8 mouse cellular contexts compared by ENCODE assay signal in genomic region chr2:126932261-126932896, GRCm38 (mm10). TPM values are rescaled to one million over a fixed set of nuclear protein-coding genes. Genes with fewer than 3 reads are reported as not detected.
A peak's percentile ranks its signal among the peaks of the same experiment; 100 is the strongest.
DNase-seq lines count a peak whose midpoint lies in the region; ATAC-seq and TF ChIP-seq lines count a peak whose summit lies in the region.

No protein-coding gene starts in this region.

- TF ChIP-seq CTCF in liver, embryonic 14.5 days (IDR thresholded peaks at IDR 0.05; ENCODE audit: low read depth): no peak

- peak overlapping the region; percentile 65 for H3K4me2 ChIP-seq in forebrain, embryonic 13.5 days
- H3K4me2 ChIP-seq in liver, embryonic 14.5 days (ENCODE audit: low read depth): peak overlapping the region; percentile 80

- no peaks in the 10 kb centered on the region for H3K36me3 ChIP-seq in forebrain, embryonic 13.5 days (ENCODE audit: poor library complexity, severe bottlenecking)
- no peaks in the 10 kb centered on the region for H3K36me3 ChIP-seq in liver, embryonic 14.5 days (replicated peaks; ENCODE audit: control insufficient read depth, insufficient read depth, low read depth)
- H3K36me3 ChIP-seq in splenic B cell, adult 2 months (ENCODE audit: control insufficient read depth, insufficient read depth, low read length, poor library complexity, severe bottlenecking): peaks cover 6% of the 10 kb centered on the region

- under 1% methylated on average over 15 of the region's 15 CpGs for WGBS in forebrain, embryonic 13.5 days
- WGBS in liver, embryonic 14.5 days (ENCODE audit: insufficient replicate concordance): 3% methylated on average over 15 of the region's 15 CpGs

- ATAC-seq in CD4-positive, CD25-positive, alpha-beta regulatory T cell, adult 4 months: no peak
- ATAC-seq in forebrain, embryonic 13.5 days: peak; percentile 2; the same call in 1 of the 2 replicates
- ATAC-seq in liver, embryonic 14.5 days (ENCODE audit: insufficient read depth): peak; percentile 61
- no peak for ATAC-seq in erythroid progenitor cell, adult 5-6 weeks (replicated peaks; ENCODE audit: low FRiP score, poor library complexity, severe bottlenecking)

- H3K9ac ChIP-seq in forebrain, embryonic 13.5 days: peak overlapping the region; percentile 86
- H3K9ac ChIP-seq in liver, embryonic 14.5 days (replicated peaks): peak overlapping the region; percentile 79

- H3K4me3 ChIP-seq in forebrain, embryonic 13.5 days: peak overlapping the region; percentile 60
- peak overlapping the region; percentile 85 to 86 for H3K4me3 ChIP-seq in liver, embryonic 14.5 days (ENCODE audit: insufficient read depth in 1 of 2, low read depth in 2 of 2, low read length in 2 of 2)

- intact Hi-C loops in left cerebral cortex, postnatal 36 days (cut with DNase I): loop anchor here (1.0 to 2.0 kb wide), 2 partner anchors 56 to 64 kb away; partner anchors contain the start of gene Trpm7
- intact Hi-C loops in left cerebral cortex, postnatal 4 days (cut with DNase I): loop anchor here (5.0 kb wide), 1 partner anchor 75 kb away; the partner anchor contains the start of gene Ap4e1

- peaks cover 16% of the 10 kb centered on the region for H3K4me1 ChIP-seq in forebrain, embryonic 13.5 days
- H3K4me1 ChIP-seq in liver, embryonic 14.5 days (replicated peaks; ENCODE audit: control insufficient read depth in 2 of 2, insufficient read depth in 2 of 2, low read length in 1 of 2): peaks cover 5 to 13% of the 10 kb centered on the region in 2 experiments; a peak in 3 of 4 replicates

- peak; percentile 19 for DNase-seq in CD4-positive, CD25-positive, alpha-beta regulatory T cell, adult 2 months (ENCODE audit: low read depth, low spot score)
- peak; percentile 59 to 61 for DNase-seq in left cerebral cortex, postnatal 36 days (ENCODE audit: low spot score in 2 of 2)
- no peak for DNase-seq in left cerebral cortex, postnatal 4 days
- no peak for DNase-seq in liver, embryonic 14.5 days (ENCODE audit: low read depth in 3 of 3, low spot score in 3 of 3)
- peak; percentile 8 for DNase-seq in splenic B cell, adult 2 months (ENCODE audit: low read depth, low spot score)

- H3K9me3 ChIP-seq in forebrain, embryonic 13.5 days (replicated peaks): no peaks in the 10 kb centered on the region
- no peaks in the 10 kb centered on the region for H3K9me3 ChIP-seq in liver, embryonic 14.5 days (ENCODE audit: control insufficient read depth, low read length)

- no peaks in the 10 kb centered on the region for H3K27me3 ChIP-seq in forebrain, embryonic 13.5 days
- H3K27me3 ChIP-seq in liver, embryonic 14.5 days (ENCODE audit: control insufficient read depth, insufficient read depth, low read length): no peaks in the 10 kb centered on the region
- no peaks in the 10 kb centered on the region for H3K27me3 ChIP-seq in splenic B cell, adult 2 months (ENCODE audit: control insufficient read depth, insufficient read depth, low read length, poor library complexity, severe bottlenecking)

- no peak for TF ChIP-seq EP300 in liver, embryonic 14.5 days (IDR thresholded peaks at IDR 0.05; ENCODE audit: low read depth)

- H3K27ac ChIP-seq in forebrain, embryonic 13.5 days: peak overlapping the region; percentile 96
- H3K27ac ChIP-seq in liver, embryonic 14.5 days: peak overlapping the region; percentile 85

RNA-seq across cellular contexts. Expression of gene Sppl2a, which starts 0.7 kb away (rescaled TPM):
- 10 to 100 TPM; 65.7 to 69.5 TPM for polyA plus RNA-seq in CD4-positive, CD25-positive, alpha-beta regulatory T cell, adult 4 months (2017; shearing (Covaris generic))
- total RNA-seq in left cerebral cortex, postnatal 36 days (2021): 10 to 100 TPM; 23.7 to 29.2 TPM
- total RNA-seq in left cerebral cortex, postnatal 4 days (2021): 10 to 100 TPM; 31.6 to 32.4 TPM
- 37.6 and 43.5 TPM in 2 replicates for polyA plus RNA-seq in forebrain, embryonic 13.5 days (2015; fragmentation: Nextera tagmentation; extraction: Ambion mirVana)
- polyA plus RNA-seq in liver, embryonic 14.5 days (2012; rRNA removed): 8.7 and 10.9 TPM in 2 replicates
- polyA plus RNA-seq in liver, embryonic 14.5 days (2014; fragmentation: Nextera tagmentation; extraction: Ambion mirVana): 25.5 and 27.3 TPM in 2 replicates
- total RNA-seq in erythroid progenitor cell, adult 5-6 weeks (2015; ENCODE audit: low replicate concordance): 22.3 and 36.9 TPM in 2 replicates
- 26.3 and 26.4 TPM in 2 replicates for total RNA-seq in erythroid progenitor cell, adult 5-6 weeks (2017; ENCODE audit: low replicate concordance)

RNA-seq across cellular contexts. Expression of gene Trpm7, which starts 56.3 kb away (rescaled TPM):
- polyA plus RNA-seq in CD4-positive, CD25-positive, alpha-beta regulatory T cell, adult 4 months (2017; shearing (Covaris generic)): 10 to 100 TPM; 50.9 to 58.6 TPM
- 10 to 100 TPM; 30.4 to 42.3 TPM for total RNA-seq in left cerebral cortex, postnatal 36 days (2021)
- 10 to 100 TPM; 44.2 to 46.5 TPM for total RNA-seq in left cerebral cortex, postnatal 4 days (2021)
- polyA plus RNA-seq in forebrain, embryonic 13.5 days (2015; fragmentation: Nextera tagmentation; extraction: Ambion mirVana): 41.3 and 46.3 TPM in 2 replicates
- 10.1 and 15.1 TPM in 2 replicates for polyA plus RNA-seq in liver, embryonic 14.5 days (2012; rRNA removed)
- polyA plus RNA-seq in liver, embryonic 14.5 days (2014; fragmentation: Nextera tagmentation; extraction: Ambion mirVana): 13.8 and 15.8 TPM in 2 replicates
- total RNA-seq in erythroid progenitor cell, adult 5-6 weeks (2015; ENCODE audit: low replicate concordance): 72.9 and 85.1 TPM in 2 replicates
- 76.2 and 92.4 TPM in 2 replicates for total RNA-seq in erythroid progenitor cell, adult 5-6 weeks (2017; ENCODE audit: low replicate concordance)

Comparison
In these comparisons a context has a peak if more than half of its experiments do, and no peak if none do; other contexts are left out.
1. DNase-seq: peak in CD4-positive, CD25-positive, alpha-beta regulatory T cell, adult 2 months (single experiment), left cerebral cortex, postnatal 36 days (2 of 2) and splenic B cell, adult 2 months (single experiment); none in left cerebral cortex, postnatal 4 days (single experiment) and liver, embryonic 14.5 days (0 of 3).
2. ATAC-seq: peak in forebrain, embryonic 13.5 days (single experiment) and liver, embryonic 14.5 days (single experiment); none in CD4-positive, CD25-positive, alpha-beta regulatory T cell, adult 4 months (single experiment) and erythroid progenitor cell, adult 5-6 weeks (single experiment).